ENCODE assay signal across 10 mouse cellular contexts in the genomic region with DNA sequence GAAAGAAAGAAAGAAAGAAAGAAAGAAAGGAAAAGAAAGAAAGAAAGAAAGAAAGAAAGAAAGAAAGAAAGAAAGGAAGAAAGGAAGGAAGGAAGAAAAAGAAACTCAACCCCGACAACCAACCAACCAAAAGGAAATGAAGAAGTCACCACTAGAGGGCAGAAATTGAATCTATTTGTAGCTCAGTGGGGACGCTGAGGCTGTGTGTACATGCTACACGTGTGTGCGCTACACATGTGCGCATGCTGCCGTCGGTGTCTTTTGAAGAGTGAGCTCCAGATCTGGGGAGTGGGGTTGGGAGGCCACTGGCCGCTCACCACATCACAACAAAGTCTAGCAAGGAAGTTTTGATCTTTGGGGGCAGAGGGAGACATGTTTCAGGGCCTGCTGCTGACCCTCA. TPM values are rescaled to one million over a fixed set of nuclear protein-coding genes. Genes with fewer than 3 reads are reported as not detected.
DNase-seq lines count a peak whose midpoint lies in the region; ATAC-seq and TF ChIP-seq lines count a peak whose summit lies in the region.
"Had no signal": no experiment of that assay in that cellular context is flagged by ENCODE, and none has a peak within 500 bp of the region (broad histone marks: within the 10 kb centered on the region; RNA-seq: fewer than 3 reads in every experiment).

No protein-coding gene starts in this region.

- no peak for ATAC-seq in hindbrain, embryonic 11.5 days (ENCODE audit: low FRiP score)
- no peak for ATAC-seq in hindbrain, embryonic 16.5 days
- no peak for ATAC-seq in Patski
- peak; percentile 50 for ATAC-seq in megakaryocyte, adult 5-6 weeks (ENCODE audit: poor library complexity, severe bottlenecking)
- ATAC-seq: activated CD4-positive, CD25-positive, alpha-beta regulatory T cell, adult 4 months had no signal

- TF ChIP-seq CTCF in Patski (IDR thresholded peaks at IDR 0.05) = peak; percentile 64

- in situ Hi-C loops in Patski (cut with MboI; ENCODE audit: low pct_unique_long_range_greater_than_20kb) = no loop called here

- H3K9me3 ChIP-seq in hindbrain, embryonic 11.5 days (ENCODE audit: control insufficient read depth, low read length) = no peaks in the 10 kb centered on the region
- no peaks in the 10 kb centered on the region for H3K9me3 ChIP-seq in hindbrain, embryonic 16.5 days (ENCODE audit: control insufficient read depth, low read length)

- H3K4me3 ChIP-seq in hindbrain, embryonic 11.5 days (ENCODE audit: low read depth, low read length) = no peak overlapping the region
- H3K4me3 ChIP-seq in hindbrain, embryonic 16.5 days (ENCODE audit: low read length) = no peak overlapping the region

- WGBS in hindbrain, embryonic 11.5 days = 71% methylated on average over 8 of the region's 8 CpGs
- WGBS in hindbrain, embryonic 16.5 days = 65% methylated on average over 8 of the region's 8 CpGs

- no peaks in the 10 kb centered on the region for H3K27me3 ChIP-seq in hindbrain, embryonic 11.5 days (ENCODE audit: control insufficient read depth, insufficient read depth, low read length)
- H3K27me3 ChIP-seq in hindbrain, embryonic 16.5 days (replicated peaks; ENCODE audit: control insufficient read depth, insufficient read depth, low read length) = no peaks in the 10 kb centered on the region
- H3K27me3 ChIP-seq in Patski = no peaks in the 10 kb centered on the region

- POLR2A ChIA-PET in Patski (lab: Charles Lee) = interaction anchor here (0.6 kb wide), 1 partner anchor 93 kb away, joined by 3 read pairs; no protein-coding TSS in a partner anchor

- H3K9ac ChIP-seq in hindbrain, embryonic 11.5 days (ENCODE audit: low read depth, low read length) = no peak overlapping the region
- no peak overlapping the region for H3K9ac ChIP-seq in hindbrain, embryonic 16.5 days (ENCODE audit: low read depth, low read length)

- CTCF ChIA-PET in Patski (lab: Charles Lee) = interaction anchor here (0.7 to 1.9 kb wide), 14 partner anchors 13 to 161 kb away, joined by 3 to 15 read pairs (median 4); a partner anchor contains a TSS

- DNase-seq in hindbrain, embryonic 11.5 days (ENCODE audit: low spot score) = peak; percentile 54
- DNase-seq in 3T3-L1 (ENCODE audit: low read depth, low spot score) = peak; percentile 52
- DNase-seq in Patski (ENCODE audit: low read depth, low spot score) = no peak
- DNase-seq in frontal cortex, postnatal 25 days (ENCODE audit: low spot score in 2 of 2) = no peak
- DNase-seq in layer of hippocampus, adult 8-10 months (ENCODE audit: low spot score in 2 of 2) = no peak
- no peak for DNase-seq in right cerebral cortex, postnatal 25 days

- H3K27ac ChIP-seq in hindbrain, embryonic 11.5 days (ENCODE audit: low read depth, low read length) = no peak overlapping the region
- no peak overlapping the region for H3K27ac ChIP-seq in hindbrain, embryonic 16.5 days (ENCODE audit: low read depth, low read length)

- H3K36me3 ChIP-seq in hindbrain, embryonic 11.5 days (ENCODE audit: control insufficient read depth, insufficient read depth, low read length) = no peaks in the 10 kb centered on the region
- H3K36me3 ChIP-seq in hindbrain, embryonic 16.5 days (ENCODE audit: control insufficient read depth, insufficient read depth, low read length) = no peaks in the 10 kb centered on the region

- no peak overlapping the region for H3K4me2 ChIP-seq in hindbrain, embryonic 11.5 days (replicated peaks; ENCODE audit: low read depth, low read length)
- H3K4me2 ChIP-seq in hindbrain, embryonic 16.5 days (ENCODE audit: low read length) = no peak overlapping the region
- H3K4me2 ChIP-seq: midbrain, embryonic 11.5 days had no signal

- H3K4me1 ChIP-seq in hindbrain, embryonic 11.5 days (replicated peaks; ENCODE audit: control insufficient read depth, insufficient read depth, low read length) = no peaks in the 10 kb centered on the region
- H3K4me1 ChIP-seq in hindbrain, embryonic 16.5 days (ENCODE audit: control insufficient read depth, insufficient read depth, low read depth, low read length) = no peaks in the 10 kb centered on the region; the same call in 1 of the 2 replicates

RNA-seq across cellular contexts. Expression of a gene that starts 38.9 kb away (rescaled TPM):
- 4.6 and 5.9 TPM in 2 replicates for polyA plus RNA-seq in hindbrain, embryonic 11.5 days (2014; fragmentation: Nextera tagmentation; extraction: Ambion mirVana)
- polyA plus RNA-seq in hindbrain, embryonic 16.5 days (2015; fragmentation: Nextera tagmentation; extraction: Ambion mirVana) = 3.4 and 4.7 TPM in 2 replicates
- polyA plus RNA-seq in Patski (2021) = 0.09 TPM
- not detected in 2 replicates for total RNA-seq in megakaryocyte, adult 5-6 weeks (2015)
- 0.04 TPM in 1 of 2 replicates, not detected in the other for total RNA-seq in megakaryocyte, adult 5-6 weeks (2017)
- 10 to 100 TPM in 1 of 4 experiments, 1 to 10 TPM in 3; 5.5 to 13.3 (median 5.7) TPM for total RNA-seq in layer of hippocampus, adult 8-10 months (2022)

Comparison
In these comparisons a context has a peak if more than half of its experiments do, and no peak if none do; other contexts are left out.
1. DNase-seq: peak in hindbrain, embryonic 11.5 days (single experiment) and 3T3-L1 (single experiment); none in Patski (single experiment), frontal cortex, postnatal 25 days (0 of 2), layer of hippocampus, adult 8-10 months (0 of 2) and right cerebral cortex, postnatal 25 days (single experiment).